Mouse (Mus musculus) limb, embryonic 10.5 days (tissue): ENCODE measurements around the gene Hsd3b7. TPM values are rescaled to one million over a fixed set of nuclear protein-coding genes. Genes with fewer than 3 reads are reported as not detected.
"Not testable (repeated sequence)": the region's sequence is repeated elsewhere in the genome, so short reads cannot be mapped to it uniquely, and the experiment has no call there.

Experiments used
- DNase-seq: peaks from one replicate; pipeline ENCODE4 v3.0.0-alpha.2; 2017; ENCODE audit warnings: low spot score
- H3K27ac ChIP-seq: fragments of 300-500 bp; sonication (generic); 2 replicates; pipeline ENCODE4 v1.5.1; 2016; ENCODE audit warnings: mild to moderate bottlenecking
- H3K27me3 ChIP-seq: fragments of 300-500 bp; sonication (generic); 2 replicates; pipeline ENCODE4 v1.6.1; 2016; ENCODE audit warnings: low read depth, mild to moderate bottlenecking; ENCODE audit not compliant: poor library complexity, severe bottlenecking
- H3K36me3 ChIP-seq: fragments of 300-500 bp; sonication (generic); 2 replicates; pipeline ENCODE4 v1.6.1; 2016; ENCODE audit warnings: mild to moderate bottlenecking, moderate library complexity
- H3K4me1 ChIP-seq: fragments of 300-500 bp; sonication (generic); 2 replicates; pipeline ENCODE4 v1.6.1; 2016
- H3K4me3 ChIP-seq: fragments of 300-500 bp; sonication (generic); 2 replicates; pipeline ENCODE4 v1.5.1; 2016; ENCODE audit warnings: mild to moderate bottlenecking, moderate library complexity
- H3K9me3 ChIP-seq: fragments of 300-500 bp; sonication (generic); replicated peaks from 2 replicates; pipeline ENCODE4 v1.6.1; 2016; ENCODE audit warnings: mild to moderate bottlenecking
- WGBS: fragments of 180-500 bp; shearing (Covaris S2); methylation state at CpG from one replicate; pipeline ENCODE4 v1.1.7; 2016; 5-methylcytosine and 5-hydroxymethylcytosine counted together
- polyA plus RNA-seq: library from polyadenylated mRNA; unstranded; fragments of >200 nt; fragmentation: Nextera tagmentation; extraction: Ambion mirVana; gene quantifications from 2 replicates; pipeline ENCODE4 v1.2.1, GENCODE M21; 2016

The Hsd3b7 gene
- polyA plus RNA-seq, 1 experiment from 2014 or later, result 8.2 TPM

- peak overlapping the region; percentile 95; the same call in 1 of the 2 replicates for H3K27ac ChIP-seq
- H3K4me1 ChIP-seq, result peaks cover 39% of the 10 kb centered on the region
- peak overlapping the region; percentile 76 for H3K4me3 ChIP-seq
- no peaks in the 10 kb centered on the region for H3K9me3 ChIP-seq
- peaks cover 55% of the 10 kb centered on the region for H3K36me3 ChIP-seq
- 53% methylated on average over 13 of the region's 13 CpGs for WGBS
- H3K27me3 ChIP-seq, result no peaks in the 10 kb centered on the region
- no peak for DNase-seq
Observed at GRCm38 (mm10) chr7:127768346-127768996, 31.9 kb upstream of the Hsd3b7 start.

DNA sequence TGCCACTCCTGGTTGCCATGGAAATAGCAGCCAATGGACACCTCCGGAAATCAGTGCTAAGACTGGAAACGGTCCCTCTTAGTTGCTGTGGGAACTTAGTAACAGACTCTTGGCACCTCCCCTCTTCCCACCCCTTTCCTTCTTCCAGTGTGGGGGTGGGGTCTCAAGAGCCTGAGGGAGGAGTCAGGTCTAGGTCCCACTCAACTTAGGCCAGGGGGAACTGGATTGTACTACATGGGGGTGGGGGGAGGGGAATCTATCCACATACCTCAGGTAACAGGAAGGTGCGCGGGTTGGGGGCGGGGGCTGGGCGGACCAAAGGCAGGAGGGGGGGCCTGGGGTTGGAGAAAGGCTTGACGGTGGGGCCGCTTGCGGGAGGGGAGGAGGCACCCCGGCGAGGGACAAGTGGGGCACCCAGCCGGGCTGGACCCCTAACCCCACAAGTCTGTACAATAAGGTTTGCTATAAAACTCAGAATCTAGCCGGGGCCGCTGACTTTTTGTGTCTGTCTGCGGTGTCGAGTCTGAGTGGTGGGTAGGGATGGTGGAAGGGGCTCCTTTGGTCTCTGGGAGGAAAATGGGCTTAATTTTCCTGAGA is 31.3 kb upstream of the Hsd3b7 start:
- peak; percentile 87 for DNase-seq
- Histone ChIP-seq H3K27ac (peak overlapping the region; percentile 95), H3K4me1 (peaks cover 44% of the 10 kb centered on the region), H3K27me3 (no peaks in the 10 kb centered on the region), H3K9me3 (no peaks in the 10 kb centered on the region), H3K4me3 (peak overlapping the region; percentile 76), H3K36me3 (peaks cover 55% of the 10 kb centered on the region)
- 1% methylated on average over 16 of the region's 16 CpGs for WGBS

DNA sequence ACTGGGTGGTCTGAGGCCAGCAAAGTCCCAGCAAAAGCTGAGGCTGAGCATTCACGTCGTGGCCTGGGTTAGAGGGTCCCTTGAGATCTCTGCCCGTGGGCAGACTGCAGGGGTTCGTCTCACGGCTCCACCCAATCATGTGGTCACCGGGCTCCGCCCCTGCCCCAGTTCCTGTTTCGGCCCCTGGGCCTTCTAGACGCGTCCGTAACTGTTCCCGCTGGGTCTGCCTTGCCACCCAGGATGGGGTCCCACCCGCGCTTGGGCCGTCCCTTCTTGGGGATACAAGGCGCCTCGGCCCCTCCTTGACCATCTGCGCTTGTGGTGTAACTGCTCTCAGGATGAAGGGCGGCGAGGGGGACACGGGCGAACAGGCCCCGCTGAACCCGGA is 30.8 kb upstream of the Hsd3b7 start, which contains the start of gene Orai3:
TSS of gene Orai3 (plus strand) at position 165 of the 388 bp plus-strand sequence.
- Histone ChIP-seq H3K36me3 (peaks cover 53% of the 10 kb centered on the region), H3K9me3 (no peaks in the 10 kb centered on the region), H3K4me3 (peak within 1 kb of the TSS; percentile 76), H3K27ac (peak within 1 kb of the TSS; percentile 95), H3K27me3 (no peaks in the 10 kb centered on the region), H3K4me1 (peaks cover 45% of the 10 kb centered on the region)
- under 1% methylated on average over 24 of the region's 24 CpGs for WGBS
- DNase-seq, result peak; percentile 88

- DNase-seq, result peak; percentile 53
- Histone ChIP-seq H3K4me1 (peaks cover 45% of the 10 kb centered on the region), H3K27ac (peak overlapping the region; percentile 95), H3K27me3 (no peaks in the 10 kb centered on the region), H3K36me3 (peaks cover 47% of the 10 kb centered on the region), H3K4me3 (peak overlapping the region; percentile 76), H3K9me3 (no peaks in the 10 kb centered on the region)
- WGBS, result 5% methylated on average over 27 of the region's 27 CpGs
Observed at GRCm38 (mm10) chr7:127770039-127770905, 30.1 kb upstream of the Hsd3b7 start.

DNA sequence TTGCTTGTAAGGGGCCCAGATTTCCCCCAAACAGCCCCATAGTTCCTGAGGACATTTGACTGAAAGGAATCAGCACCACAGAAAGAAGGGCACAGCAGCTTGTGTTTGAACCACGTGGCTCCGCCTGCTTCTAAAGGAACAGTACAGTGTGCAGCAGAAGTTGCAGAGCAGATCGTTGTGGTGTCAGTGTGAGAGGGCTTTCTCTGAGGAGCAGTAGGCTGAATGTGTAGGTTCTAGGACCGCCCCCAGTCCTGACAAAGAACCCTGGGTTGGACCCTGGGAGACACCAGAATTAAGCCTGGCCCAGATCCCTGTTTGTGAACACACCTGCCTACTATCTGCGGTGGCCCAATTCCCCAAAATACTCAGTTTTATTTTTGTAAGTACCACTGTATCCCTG is 29.1 kb upstream of the Hsd3b7 start:
- Histone ChIP-seq H3K27me3 (no peaks in the 10 kb centered on the region), H3K4me1 (peaks cover 45% of the 10 kb centered on the region), H3K4me3 (peak overlapping the region; percentile 76; the same call in 1 of the 2 replicates), H3K27ac (0 out of 2 replicates have a peak overlapping the region, but pooled peaks have one; percentile 95), H3K36me3 (peaks cover 37% of the 10 kb centered on the region), H3K9me3 (no peaks in the 10 kb centered on the region)
- DNase-seq, result no peak
- 80% methylated on average over 5 of the region's 5 CpGs for WGBS

DNA sequence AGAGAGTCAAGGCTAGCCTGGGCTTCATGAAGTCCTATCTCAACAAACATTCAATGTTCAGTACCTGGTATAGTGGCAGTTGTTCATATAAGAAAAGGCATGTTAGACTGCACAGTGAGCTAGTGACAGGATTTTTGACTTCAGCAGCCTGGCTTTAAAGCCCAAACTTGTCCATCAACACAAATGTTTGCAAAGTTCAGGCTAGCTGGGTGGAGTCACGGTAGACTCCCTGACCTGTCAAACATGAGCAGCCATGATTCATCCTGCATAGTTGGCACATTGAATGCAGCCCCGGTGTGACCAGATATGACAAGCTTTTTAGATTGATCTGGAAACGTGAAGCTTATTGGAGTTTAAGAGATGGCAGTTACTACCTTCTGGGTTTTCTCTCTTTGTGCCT is 28.3 kb upstream of the Hsd3b7 start:
- DNase-seq, result no peak
- H3K9me3 ChIP-seq, result no peaks in the 10 kb centered on the region
- WGBS, result 89% methylated on average over 3 of the region's 3 CpGs
- H3K4me3 ChIP-seq, result no peak overlapping the region
- no peaks in the 10 kb centered on the region for H3K27me3 ChIP-seq
- H3K27ac ChIP-seq, result no peak overlapping the region
- H3K4me1 ChIP-seq, result peaks cover 45% of the 10 kb centered on the region
- H3K36me3 ChIP-seq, result peaks cover 29% of the 10 kb centered on the region

GRCm38 (mm10) chr7:127772557-127772956 is 27.8 kb upstream of the Hsd3b7 start:
- H3K4me1 ChIP-seq, result peaks cover 47% of the 10 kb centered on the region
- 97% methylated on average over 1 of the region's 1 CpGs for WGBS
- peaks cover 26% of the 10 kb centered on the region for H3K36me3 ChIP-seq
- no peaks in the 10 kb centered on the region for H3K27me3 ChIP-seq
- no peak overlapping the region for H3K4me3 ChIP-seq
- no peak for DNase-seq
- no peak overlapping the region for H3K27ac ChIP-seq
- no peaks in the 10 kb centered on the region for H3K9me3 ChIP-seq

DNA sequence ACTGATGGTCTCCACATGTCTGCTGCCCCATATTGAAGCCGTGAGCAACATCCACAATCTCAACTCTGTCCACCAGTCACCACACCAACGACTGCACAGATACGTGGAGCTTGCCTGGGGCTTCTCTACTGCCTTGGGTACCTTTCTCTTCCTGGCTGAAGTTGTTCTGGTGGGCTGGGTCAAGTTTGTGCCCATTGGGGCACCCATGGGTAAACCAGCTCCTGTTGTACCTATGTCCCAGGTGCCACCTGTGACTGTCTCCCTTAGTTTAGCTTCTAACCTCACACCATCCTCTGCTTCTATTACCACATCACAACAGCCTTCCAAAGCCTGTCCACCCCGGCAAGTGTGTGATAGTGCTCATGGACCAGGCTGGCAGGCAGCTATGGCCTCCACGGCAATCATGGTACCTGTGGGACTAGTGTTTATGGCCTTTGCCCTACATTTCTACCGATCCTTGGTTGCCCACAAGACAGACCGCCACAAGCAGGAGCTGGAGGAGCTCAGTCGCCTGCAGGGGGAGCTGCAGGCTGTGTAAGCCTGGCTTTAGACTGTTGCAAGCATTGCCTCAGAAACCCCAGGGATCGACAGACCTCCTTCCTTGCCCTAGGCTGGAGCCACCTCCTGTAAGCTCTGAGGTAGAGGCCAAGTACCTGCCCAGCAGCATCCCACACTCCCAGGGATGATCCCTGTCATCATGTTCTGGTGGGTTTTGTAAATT is 26.6 kb upstream of the Hsd3b7 start:
- Histone ChIP-seq H3K9me3 (no peaks in the 10 kb centered on the region), H3K36me3 (peaks cover 21% of the 10 kb centered on the region), H3K4me3 (0 out of 2 replicates have a peak overlapping the region, but pooled peaks have one; percentile 15), H3K27ac (peak overlapping the region; percentile 19; the same call in 1 of the 2 replicates), H3K4me1 (peaks cover 45% of the 10 kb centered on the region), H3K27me3 (no peaks in the 10 kb centered on the region)
- 45% methylated on average over 9 of the region's 9 CpGs for WGBS
- DNase-seq, result peak; percentile 68

GRCm38 (mm10) chr7:127775837-127776236 is 24.6 kb upstream of the Hsd3b7 start:
- Histone ChIP-seq H3K36me3 (peaks cover 41% of the 10 kb centered on the region), H3K4me3 (peak overlapping the region; percentile 97), H3K27ac (peak overlapping the region; percentile 99), H3K4me1 (peaks cover 25% of the 10 kb centered on the region)
- DNase-seq, H3K9me3 ChIP-seq, H3K27me3 ChIP-seq: not testable (repeated sequence)
- WGBS, result 78% methylated on average over 7 of the region's 7 CpGs

DNA sequence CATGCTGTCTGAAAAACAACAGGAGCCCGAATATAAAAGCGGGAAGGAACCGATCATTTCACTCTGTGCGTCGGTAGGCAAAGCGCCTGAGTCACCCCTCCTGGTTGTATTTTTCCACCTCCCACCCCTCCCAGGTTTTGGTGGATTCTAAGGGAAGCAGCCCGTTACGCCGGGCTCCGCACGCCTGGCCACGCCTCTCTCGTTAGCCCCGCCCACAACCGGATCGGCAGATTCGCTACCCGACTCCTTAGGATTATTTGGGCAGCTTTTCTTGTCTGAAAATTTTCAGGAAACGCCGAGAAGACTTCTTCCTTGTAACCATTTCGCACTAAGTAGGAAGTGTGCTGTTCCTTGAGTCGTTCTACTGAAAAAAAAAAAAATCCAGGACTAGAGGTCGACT is 24.0 kb upstream of the Hsd3b7 start, which contains the start of gene Setd1a:
TSS of gene Setd1a (plus strand) at position 245 of the 400 bp plus-strand sequence.
- Histone ChIP-seq H3K36me3 (peaks cover 47% of the 10 kb centered on the region), H3K4me1 (peaks cover 20% of the 10 kb centered on the region), H3K27me3 (no peaks in the 10 kb centered on the region), H3K9me3 (no peaks in the 10 kb centered on the region), H3K4me3 (peak within 1 kb of the TSS; percentile 97), H3K27ac (peak within 1 kb of the TSS; percentile 99)
- DNase-seq, result peak; percentile 86
- WGBS, result under 1% methylated on average over 23 of the region's 23 CpGs

DNA sequence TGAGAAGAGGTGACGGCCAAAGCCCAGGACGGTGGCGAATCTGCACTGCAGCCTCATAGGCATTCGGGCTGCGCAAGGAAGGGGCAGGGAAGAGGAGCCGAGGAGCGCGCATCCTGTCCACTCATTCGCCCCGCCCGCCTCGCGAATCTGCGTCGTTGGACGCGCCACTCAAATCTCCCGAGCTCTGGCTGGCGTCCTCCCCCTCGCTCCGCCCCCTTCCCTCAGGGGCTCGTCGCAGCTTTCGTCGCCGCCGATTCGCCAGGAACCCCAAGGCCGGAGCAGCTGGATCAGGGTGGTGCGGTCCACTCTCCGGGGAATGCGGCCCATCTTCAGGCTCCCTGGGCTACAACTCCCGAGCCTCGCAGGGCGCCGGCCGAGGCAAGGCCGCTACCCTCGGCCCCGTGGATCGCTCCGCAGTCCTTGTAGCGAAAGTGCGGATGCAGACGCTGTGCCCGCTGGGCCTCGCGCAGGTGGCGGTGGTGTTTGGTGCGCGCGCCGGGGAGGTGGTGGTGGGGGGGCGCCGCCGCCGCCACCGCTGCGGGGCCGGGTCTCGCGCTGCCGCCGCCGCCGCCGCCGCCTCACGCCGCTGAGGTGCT is 23.4 kb upstream of the Hsd3b7 start:
- Histone ChIP-seq H3K27me3 (no peaks in the 10 kb centered on the region), H3K9me3 (no peaks in the 10 kb centered on the region), H3K4me1 (peaks cover 20% of the 10 kb centered on the region), H3K4me3 (peak overlapping the region; percentile 97), H3K36me3 (peaks cover 53% of the 10 kb centered on the region), H3K27ac (peak overlapping the region; percentile 99)
- under 1% methylated on average over 69 of the region's 70 CpGs for WGBS
- DNase-seq, result peak; percentile 95
